Mouse (Mus musculus) limb, embryonic 12.5 days (tissue): ENCODE results near the gene Fam83c. TPM values are rescaled to one million over a fixed set of nuclear protein-coding genes. Genes with fewer than 3 reads are reported as not detected.
"Not testable (repeated sequence)": the region's sequence is repeated elsewhere in the genome, so short reads cannot be mapped to it uniquely, and the experiment has no call there.

Experiments
- ATAC-seq: fragments of 200-750 bp; cut with Nextera tagmentation; 2 replicates; pipeline ENCODE4 v1.8.0; 2017; ENCODE audit warnings: low read depth, moderate TSS enrichment; ENCODE audit not compliant: insufficient number of reproducible peaks, insufficient read depth, low FRiP score, low TSS enrichment
- H3K27ac ChIP-seq: fragments of 300-500 bp; sonication (generic); 2 replicates; pipeline ENCODE4 v1.5.1; 2016; ENCODE audit warnings: mild to moderate bottlenecking, moderate library complexity
- H3K27me3 ChIP-seq: fragments of 300-500 bp; sonication (generic); 2 replicates; pipeline ENCODE4 v1.6.1; 2016; ENCODE audit warnings: mild to moderate bottlenecking, moderate library complexity
- H3K36me3 ChIP-seq: fragments of 300-500 bp; sonication (generic); 2 replicates; pipeline ENCODE4 v1.6.1; 2016; ENCODE audit warnings: mild to moderate bottlenecking, moderate library complexity
- H3K4me1 ChIP-seq: fragments of 300-500 bp; sonication (generic); replicated peaks from 2 replicates; pipeline ENCODE4 v1.6.1; 2016
- H3K4me2 ChIP-seq: fragments of 300-500 bp; sonication (generic); 2 replicates; pipeline ENCODE4 v1.6.1; 2016; ENCODE audit warnings: mild to moderate bottlenecking, moderate library complexity
- H3K4me3 ChIP-seq: fragments of 300-500 bp; sonication (generic); replicated peaks from 2 replicates; pipeline ENCODE4 v1.5.1; 2016; ENCODE audit warnings: mild to moderate bottlenecking
- H3K9ac ChIP-seq: fragments of 300-500 bp; sonication (generic); replicated peaks from 2 replicates; pipeline ENCODE4 v1.6.1; 2016; ENCODE audit warnings: mild to moderate bottlenecking, moderate library complexity
- H3K9me3 ChIP-seq: fragments of 300-500 bp; sonication (generic); 2 replicates; pipeline ENCODE4 v1.6.1; 2016; ENCODE audit warnings: mild to moderate bottlenecking, moderate library complexity
- WGBS: fragments of 180-500 bp; shearing (Covaris S2); methylation state at CpG from one replicate; pipeline ENCODE4 v1.1.7; 2016; 5-methylcytosine and 5-hydroxymethylcytosine counted together
- polyA plus RNA-seq: library from polyadenylated mRNA; unstranded; fragments of >200 nt; fragmentation: Nextera tagmentation; extraction: Ambion mirVana; gene quantifications from 2 replicates; pipeline ENCODE4 v1.2.1, GENCODE M21; 2016

Gene Fam83c
- polyA plus RNA-seq, 1 experiment from 2014 or later, result 0.31 TPM

- no peak overlapping the region for H3K4me2 ChIP-seq
- 88% methylated on average over 6 of the region's 6 CpGs for WGBS
- no peak for ATAC-seq
Measured at GRCm38 (mm10) chr2:155861581-155861980, 26.9 kb upstream of the Fam83c start.

GRCm38 (mm10) chr2:155860102-155860501, 25.4 kb upstream of the Fam83c start:
- 86% methylated on average over 7 of the region's 7 CpGs for WGBS
- H3K9me3 ChIP-seq, result no peaks in the 10 kb centered on the region
- H3K4me1 ChIP-seq, result peaks cover 27% of the 10 kb centered on the region
- no peak overlapping the region for H3K9ac ChIP-seq
- H3K4me2 ChIP-seq, result no peak overlapping the region
- ATAC-seq, result no peak
- peaks cover 26% of the 10 kb centered on the region for H3K36me3 ChIP-seq
- H3K27ac ChIP-seq, result no peak overlapping the region
- no peaks in the 10 kb centered on the region for H3K27me3 ChIP-seq
- H3K4me3 ChIP-seq, result no peak overlapping the region

More at GRCm38 (mm10) chr2:155861581-155861980, 26.9 kb upstream of the Fam83c start:
- H3K4me3 ChIP-seq, result no peak overlapping the region
- no peak overlapping the region for H3K27ac ChIP-seq
- peaks cover 27% of the 10 kb centered on the region for H3K4me1 ChIP-seq
- peaks cover 16% of the 10 kb centered on the region for H3K36me3 ChIP-seq
- no peaks in the 10 kb centered on the region for H3K27me3 ChIP-seq
- no peak overlapping the region for H3K9ac ChIP-seq
- no peaks in the 10 kb centered on the region for H3K9me3 ChIP-seq

DNA sequence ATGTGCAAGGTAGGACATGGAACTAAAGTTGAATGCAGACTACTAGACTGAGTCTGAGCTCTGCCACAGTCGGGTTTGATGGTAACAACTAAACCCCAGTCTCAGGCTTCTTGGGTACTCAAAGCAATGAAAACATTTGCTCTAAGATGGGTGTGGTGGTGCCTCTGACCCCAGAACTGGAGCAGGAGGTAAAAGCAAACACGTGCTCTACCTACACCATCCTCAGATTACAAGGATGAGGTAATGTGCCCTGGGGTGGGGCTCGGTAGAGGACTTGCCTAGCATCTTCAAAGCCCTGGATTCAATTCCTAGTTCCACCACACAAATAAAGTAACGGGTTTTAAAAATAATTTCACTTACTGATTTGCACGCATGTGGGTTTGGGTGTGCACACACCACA, 17.9 kb upstream of the Fam83c start:
- H3K4me3 ChIP-seq, result no peak overlapping the region
- no peak overlapping the region for H3K27ac ChIP-seq
- no peaks in the 10 kb centered on the region for H3K9me3 ChIP-seq
- peaks cover 77% of the 10 kb centered on the region for H3K36me3 ChIP-seq
- no peak for ATAC-seq
- H3K9ac ChIP-seq, result no peak overlapping the region
- no peak overlapping the region for H3K4me2 ChIP-seq
- 83% methylated on average over 5 of the region's 5 CpGs for WGBS
- H3K4me1 ChIP-seq, result peaks cover 6% of the 10 kb centered on the region
- no peaks in the 10 kb centered on the region for H3K27me3 ChIP-seq

GRCm38 (mm10) chr2:155850120-155850519, 15.5 kb upstream of the Fam83c start:
- H3K4me2 ChIP-seq, result no peak overlapping the region
- 79% methylated on average over 7 of the region's 7 CpGs for WGBS
- H3K9ac ChIP-seq, result no peak overlapping the region
- H3K4me1 ChIP-seq, result peaks cover 19% of the 10 kb centered on the region
- H3K36me3 ChIP-seq, result peaks cover 85% of the 10 kb centered on the region
- H3K27me3 ChIP-seq, result no peaks in the 10 kb centered on the region
- no peaks in the 10 kb centered on the region for H3K9me3 ChIP-seq
- no peak overlapping the region for H3K4me3 ChIP-seq
- no peak overlapping the region for H3K27ac ChIP-seq
- ATAC-seq, result no peak

- Histone ChIP-seq H3K27ac (no peak overlapping the region), H3K4me3 (no peak overlapping the region), H3K9me3 (no peaks in the 10 kb centered on the region), H3K4me1 (peaks cover 19% of the 10 kb centered on the region), H3K9ac (no peak overlapping the region), H3K4me2 (no peak overlapping the region), H3K36me3 (peaks cover 86% of the 10 kb centered on the region), H3K27me3 (no peaks in the 10 kb centered on the region)
- ATAC-seq, result no peak
- WGBS, result 59% methylated on average over 7 of the region's 7 CpGs
Measured at GRCm38 (mm10) chr2:155849464-155849863, 14.8 kb upstream of the Fam83c start.

- Histone ChIP-seq H3K4me2 (no peak overlapping the region), H3K4me1 (peaks cover 19% of the 10 kb centered on the region), H3K27me3 (no peaks in the 10 kb centered on the region), H3K4me3 (no peak overlapping the region), H3K36me3 (peaks cover 79% of the 10 kb centered on the region), H3K9ac (no peak overlapping the region), H3K9me3 (no peaks in the 10 kb centered on the region), H3K27ac (peak overlapping the region; percentile 47; the same call in 1 of the 2 replicates)
- 38% methylated on average over 6 of the region's 6 CpGs for WGBS
- peak; percentile 29; the same call in 1 of the 2 replicates for ATAC-seq
Measured at GRCm38 (mm10) chr2:155848291-155848690, 13.6 kb upstream of the Fam83c start.

DNA sequence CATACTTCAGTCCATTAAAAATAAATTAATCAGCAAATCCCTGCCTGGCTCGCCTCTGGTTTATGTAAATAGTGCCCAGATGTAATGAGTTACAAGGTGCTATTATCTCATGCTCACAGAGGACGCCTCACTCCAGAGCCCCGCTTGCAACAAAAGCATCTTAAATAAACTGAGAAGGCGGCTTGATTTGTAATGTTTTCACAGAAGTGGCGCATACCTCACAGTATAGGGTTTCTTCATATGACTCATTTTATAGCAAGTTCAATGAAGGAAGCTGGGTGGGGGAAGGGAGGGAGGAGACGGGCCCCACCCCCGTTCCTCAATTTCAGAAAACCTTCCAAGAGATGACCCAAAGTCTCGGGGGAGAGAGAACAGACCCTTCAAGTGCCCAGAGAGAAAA, 12.3 kb upstream of the Fam83c start:
- Histone ChIP-seq H3K36me3 (peaks cover 66% of the 10 kb centered on the region), H3K4me2 (no peak overlapping the region), H3K4me1 (peaks cover 19% of the 10 kb centered on the region), H3K27ac (peak overlapping the region; percentile 47; the same call in 1 of the 2 replicates), H3K9ac (no peak overlapping the region), H3K9me3 (no peaks in the 10 kb centered on the region), H3K4me3 (no peak overlapping the region), H3K27me3 (no peaks in the 10 kb centered on the region)
- 76% methylated on average over 8 of the region's 8 CpGs for WGBS
- ATAC-seq, result no peak

GRCm38 (mm10) chr2:155838961-155839360, 4.3 kb upstream of the Fam83c start:
- Histone ChIP-seq H3K9ac (no peak overlapping the region), H3K4me1 (no peaks in the 10 kb centered on the region), H3K36me3 (no peaks in the 10 kb centered on the region), H3K27me3 (no peaks in the 10 kb centered on the region; the same call in 1 of the 2 replicates), H3K9me3 (no peaks in the 10 kb centered on the region), H3K4me2 (no peak overlapping the region), H3K4me3 (no peak overlapping the region), H3K27ac (no peak overlapping the region)
- ATAC-seq, result no peak
- WGBS, result 81% methylated on average over 4 of the region's 4 CpGs

DNA sequence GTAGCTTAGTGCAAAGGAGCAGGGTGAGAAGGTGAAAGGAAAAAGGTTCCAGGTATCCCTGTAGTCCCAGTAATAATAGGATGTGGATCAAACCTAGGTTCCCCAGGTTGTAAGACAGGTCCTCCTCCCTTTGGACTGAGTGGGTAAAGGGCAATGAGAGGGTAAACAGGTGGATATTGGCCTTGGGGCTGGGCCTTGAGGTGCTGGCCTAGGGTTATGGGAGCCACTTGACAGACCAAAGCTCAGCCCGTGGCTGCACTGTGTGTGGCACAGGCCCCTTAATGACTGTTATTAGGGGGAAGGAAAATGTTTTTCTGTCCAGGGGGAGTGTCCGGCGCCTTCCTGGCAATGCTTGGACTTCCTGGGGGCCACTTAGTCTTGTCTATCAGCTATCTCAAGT, 3.3 kb upstream of the Fam83c start:
- 66% methylated on average over 3 of the region's 3 CpGs for WGBS
- no peaks in the 10 kb centered on the region for H3K36me3 ChIP-seq
- no peak overlapping the region for H3K27ac ChIP-seq
- H3K27me3 ChIP-seq, result peaks cover 6% of the 10 kb centered on the region; the same call in 1 of the 2 replicates
- H3K4me3 ChIP-seq, result no peak overlapping the region
- no peaks in the 10 kb centered on the region for H3K9me3 ChIP-seq
- no peak overlapping the region for H3K4me2 ChIP-seq
- H3K4me1 ChIP-seq, result no peaks in the 10 kb centered on the region; the same call in 1 of the 2 replicates
- no peak overlapping the region for H3K9ac ChIP-seq
- no peak for ATAC-seq

DNA sequence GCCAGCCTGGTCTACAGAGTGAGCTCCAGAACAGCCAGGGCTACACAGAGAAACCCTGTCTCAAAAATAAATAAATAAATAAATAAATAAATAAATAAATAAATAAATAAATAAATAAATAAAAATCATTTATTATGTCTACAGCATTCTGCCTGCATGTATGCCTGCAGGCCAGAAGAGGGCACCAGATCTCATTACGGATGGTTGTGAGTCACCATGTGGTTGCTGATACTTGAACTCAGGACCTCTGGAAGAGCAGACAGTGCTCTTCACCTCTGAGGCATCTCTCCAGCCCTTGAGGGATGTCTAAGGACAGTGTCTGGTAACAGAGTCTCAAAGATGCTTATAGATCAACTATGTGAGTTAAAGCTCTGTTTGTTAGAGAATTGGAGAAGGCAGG, 2.6 kb downstream of the Fam83c start:
- H3K4me1 ChIP-seq, H3K9me3 ChIP-seq, H3K27me3 ChIP-seq, H3K27ac ChIP-seq, H3K4me3 ChIP-seq, H3K9ac ChIP-seq, ATAC-seq, H3K4me2 ChIP-seq, H3K36me3 ChIP-seq: not testable (repeated sequence)
- 80% methylated on average over 1 of the region's 1 CpGs for WGBS

- Histone ChIP-seq H3K36me3 (no peaks in the 10 kb centered on the region), H3K27me3 (peaks cover 6% of the 10 kb centered on the region; the same call in 1 of the 2 replicates), H3K4me1 (peaks cover 10% of the 10 kb centered on the region), H3K9me3 (no peaks in the 10 kb centered on the region), H3K4me3 (no peak overlapping the region), H3K9ac (no peak overlapping the region), H3K4me2 (no peak overlapping the region), H3K27ac (no peak overlapping the region)
- ATAC-seq, result no peak
- 59% methylated on average over 9 of the region's 9 CpGs for WGBS
Measured at GRCm38 (mm10) chr2:155831302-155831701, 3.4 kb downstream of the Fam83c start.

- Histone ChIP-seq H3K27ac (no peak overlapping the region), H3K4me1 (peaks cover 11% of the 10 kb centered on the region), H3K4me2 (no peak overlapping the region), H3K36me3 (no peaks in the 10 kb centered on the region), H3K4me3 (no peak overlapping the region), H3K9me3 (no peaks in the 10 kb centered on the region), H3K27me3 (peaks cover 6% of the 10 kb centered on the region; the same call in 1 of the 2 replicates), H3K9ac (no peak overlapping the region)
- ATAC-seq, result no peak
- 89% methylated on average over 8 of the region's 8 CpGs for WGBS
Measured at GRCm38 (mm10) chr2:155830841-155831240, 3.8 kb downstream of the Fam83c start.
